Mouse (Mus musculus): ENCODE measurements around the gene Actn1. TPM values are rescaled to one million over a fixed set of nuclear protein-coding genes. Genes with fewer than 3 reads are reported as not detected.
A peak's percentile ranks its signal among the peaks of the same experiment; 100 is the strongest.
"Not testable (repeated sequence)": the region's sequence is repeated elsewhere in the genome, so short reads cannot be mapped to it uniquely, and the experiment has no call there.

Gene Actn1
- polyA plus RNA-seq, 1 experiment: 193 TPM

GRCm38 (mm10) chr12:80267962-80268361, 7.8 kb upstream of the Actn1 start:
- no peak overlapping the region for H3K9ac ChIP-seq (ENCODE audit: low read depth, poor library complexity, severe bottlenecking)
- no peaks in the 10 kb centered on the region for H3K4me1 ChIP-seq (ENCODE audit: control insufficient read depth, insufficient read depth, low read length)
- no peaks in the 10 kb centered on the region for H3K9me3 ChIP-seq (replicated peaks; ENCODE audit: control insufficient read depth, insufficient read depth, low read length, poor library complexity, severe bottlenecking)
- H3K27me3 ChIP-seq (ENCODE audit: control insufficient read depth, insufficient read depth, low read length, poor library complexity, severe bottlenecking): no peaks in the 10 kb centered on the region
- no peaks in the 10 kb centered on the region for H3K36me3 ChIP-seq (ENCODE audit: control insufficient read depth, insufficient read depth, low read length, poor library complexity, severe bottlenecking)
- H3K4me3 ChIP-seq (ENCODE audit: low read depth, low read length): no peak overlapping the region
- no peak overlapping the region for H3K27ac ChIP-seq (ENCODE audit: insufficient read depth, low read length)
- no peak for TF ChIP-seq CTCF (IDR thresholded peaks at IDR 0.05; ENCODE audit: low read depth, low read length)
- no peak for TF ChIP-seq EP300 (IDR thresholded peaks at IDR 0.05; ENCODE audit: insufficient read depth, low read depth, low read length)
- no peak for TF ChIP-seq POLR2A (IDR thresholded peaks at IDR 0.05; ENCODE audit: insufficient read depth, low read length)

GRCm38 (mm10) chr12:80264388-80264787, 4.2 kb upstream of the Actn1 start:
- not testable (repeated sequence) for H3K4me3 ChIP-seq (ENCODE audit: low read depth, low read length); H3K9me3 ChIP-seq (replicated peaks; ENCODE audit: control insufficient read depth, insufficient read depth, low read length, poor library complexity, severe bottlenecking); H3K4me1 ChIP-seq (ENCODE audit: control insufficient read depth, insufficient read depth, low read length)

GRCm38 (mm10) chr12:80260744-80261695, 849 bp upstream of the Actn1 start:
- no peak overlapping the region for H3K27ac ChIP-seq (ENCODE audit: insufficient read depth, low read length)
- H3K36me3 ChIP-seq (ENCODE audit: control insufficient read depth, insufficient read depth, low read length, poor library complexity, severe bottlenecking): no peaks in the 10 kb centered on the region
- peaks cover 3% of the 10 kb centered on the region for H3K4me1 ChIP-seq (ENCODE audit: control insufficient read depth, insufficient read depth, low read length)
- H3K27me3 ChIP-seq (ENCODE audit: control insufficient read depth, insufficient read depth, low read length, poor library complexity, severe bottlenecking): no peaks in the 10 kb centered on the region
- no peak for TF ChIP-seq POLR2A (IDR thresholded peaks at IDR 0.05; ENCODE audit: insufficient read depth, low read length)
- TF ChIP-seq CTCF (IDR thresholded peaks at IDR 0.05; ENCODE audit: low read depth, low read length): no peak
- no peak for TF ChIP-seq EP300 (IDR thresholded peaks at IDR 0.05; ENCODE audit: insufficient read depth, low read depth, low read length)
- peak overlapping the region; percentile 67 for H3K4me3 ChIP-seq (ENCODE audit: low read depth, low read length)
- H3K9me3 ChIP-seq (replicated peaks; ENCODE audit: control insufficient read depth, insufficient read depth, low read length, poor library complexity, severe bottlenecking): no peaks in the 10 kb centered on the region
- H3K9ac ChIP-seq (ENCODE audit: low read depth, poor library complexity, severe bottlenecking): peak overlapping the region; percentile 88

More at GRCm38 (mm10) chr12:80264388-80264787, 4.2 kb upstream of the Actn1 start:
- H3K9ac ChIP-seq (ENCODE audit: low read depth, poor library complexity, severe bottlenecking); H3K36me3 ChIP-seq (ENCODE audit: control insufficient read depth, insufficient read depth, low read length, poor library complexity, severe bottlenecking); H3K27me3 ChIP-seq (ENCODE audit: control insufficient read depth, insufficient read depth, low read length, poor library complexity, severe bottlenecking); H3K27ac ChIP-seq (ENCODE audit: insufficient read depth, low read length): not testable (repeated sequence)

GRCm38 (mm10) chr12:80259216-80260055, 735 bp downstream of the Actn1 start:
- Histone ChIP-seq H3K4me1 (ENCODE audit: control insufficient read depth, insufficient read depth, low read length) (peaks cover 3% of the 10 kb centered on the region), H3K4me3 (ENCODE audit: low read depth, low read length) (peak overlapping the region; percentile 91), H3K9me3 (replicated peaks; ENCODE audit: control insufficient read depth, insufficient read depth, low read length, poor library complexity, severe bottlenecking) (no peaks in the 10 kb centered on the region), H3K9ac (ENCODE audit: low read depth, poor library complexity, severe bottlenecking) (peak overlapping the region; percentile 88), H3K27me3 (ENCODE audit: control insufficient read depth, insufficient read depth, low read length, poor library complexity, severe bottlenecking) (no peaks in the 10 kb centered on the region), H3K27ac (ENCODE audit: insufficient read depth, low read length) (peak overlapping the region; percentile 38), H3K36me3 (ENCODE audit: control insufficient read depth, insufficient read depth, low read length, poor library complexity, severe bottlenecking) (no peaks in the 10 kb centered on the region)
- TF ChIP-seq CTCF (IDR thresholded peaks at IDR 0.05; ENCODE audit: low read depth, low read length): no peak
- TF ChIP-seq EP300 (IDR thresholded peaks at IDR 0.05; ENCODE audit: insufficient read depth, low read depth, low read length): no peak
- TF ChIP-seq POLR2A (IDR thresholded peaks at IDR 0.05; ENCODE audit: insufficient read depth, low read length): no peak

GRCm38 (mm10) chr12:80258520-80259215, 1.5 kb downstream of the Actn1 start:
- no peaks in the 10 kb centered on the region for H3K36me3 ChIP-seq (ENCODE audit: control insufficient read depth, insufficient read depth, low read length, poor library complexity, severe bottlenecking)
- peak overlapping the region; percentile 91 for H3K4me3 ChIP-seq (ENCODE audit: low read depth, low read length)
- H3K27ac ChIP-seq (ENCODE audit: insufficient read depth, low read length): peak overlapping the region; percentile 45; the same call in 1 of the 2 replicates
- no peak for TF ChIP-seq EP300 (IDR thresholded peaks at IDR 0.05; ENCODE audit: insufficient read depth, low read depth, low read length)
- no peak for TF ChIP-seq CTCF (IDR thresholded peaks at IDR 0.05; ENCODE audit: low read depth, low read length)
- TF ChIP-seq POLR2A (IDR thresholded peaks at IDR 0.05; ENCODE audit: insufficient read depth, low read length): no peak
- H3K4me1 ChIP-seq (ENCODE audit: control insufficient read depth, insufficient read depth, low read length): peaks cover 3% of the 10 kb centered on the region
- H3K27me3 ChIP-seq (ENCODE audit: control insufficient read depth, insufficient read depth, low read length, poor library complexity, severe bottlenecking): no peaks in the 10 kb centered on the region
- H3K9me3 ChIP-seq (replicated peaks; ENCODE audit: control insufficient read depth, insufficient read depth, low read length, poor library complexity, severe bottlenecking): no peaks in the 10 kb centered on the region
- H3K9ac ChIP-seq (ENCODE audit: low read depth, poor library complexity, severe bottlenecking): peak overlapping the region; percentile 88
